Mouse (Mus musculus): ENCODE results near the gene Traip.

Gene Traip

DNA sequence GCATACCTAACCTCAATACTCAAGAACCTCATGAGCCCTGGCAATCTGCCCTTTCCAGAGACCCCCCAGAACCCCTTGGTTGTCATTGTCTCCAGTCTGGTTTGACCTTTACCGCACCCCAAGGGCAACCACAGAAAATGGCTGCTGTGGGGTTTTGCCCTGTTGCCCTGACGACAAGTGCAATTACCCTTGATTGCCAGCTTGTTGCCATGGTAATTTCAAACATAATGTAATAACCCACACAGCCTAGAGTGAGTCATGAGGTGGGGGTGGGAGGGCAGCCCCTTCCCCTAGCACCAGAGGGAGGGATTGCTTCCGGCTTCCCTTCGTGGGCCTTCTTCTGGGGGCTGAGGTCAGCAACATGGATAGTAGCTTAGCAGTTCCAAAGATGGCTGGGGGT is 17.7 kb upstream of the Traip start:
- in situ Hi-C loops (cut with MboI; ENCODE audit: low sequenced_read_pairs) = no loop called here

- in situ Hi-C loops (cut with MboI; ENCODE audit: low sequenced_read_pairs) = no loop called here
Measured at GRCm38 (mm10) chr9:107934146-107934545, 15.8 kb upstream of the Traip start.

DNA sequence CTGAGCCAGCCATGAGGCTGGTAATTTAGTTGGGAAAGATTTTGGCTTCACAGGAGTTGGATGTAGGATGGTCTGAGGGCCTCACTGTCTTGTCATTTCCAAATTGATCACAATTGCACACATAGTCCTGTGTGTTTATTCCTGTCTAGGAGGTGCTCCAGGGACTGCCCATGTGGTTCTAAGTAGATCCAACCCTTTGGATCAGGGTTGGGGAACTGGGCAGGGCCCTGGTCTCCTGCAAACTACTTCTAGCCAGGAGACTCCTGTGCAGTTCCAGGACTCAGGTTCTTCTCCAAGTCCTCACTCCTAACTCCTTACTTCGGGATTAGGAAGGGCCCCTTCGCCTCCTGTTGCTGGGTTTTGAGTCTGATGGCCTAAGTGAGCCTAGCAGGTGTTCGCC is 14.6 kb upstream of the Traip start, which contains the start of gene Camkv:
Gene Camkv (plus strand): TSS at position 301 of the 400 bp plus-strand sequence.
- in situ Hi-C loops (cut with MboI; ENCODE audit: low sequenced_read_pairs) = no loop called here

DNA sequence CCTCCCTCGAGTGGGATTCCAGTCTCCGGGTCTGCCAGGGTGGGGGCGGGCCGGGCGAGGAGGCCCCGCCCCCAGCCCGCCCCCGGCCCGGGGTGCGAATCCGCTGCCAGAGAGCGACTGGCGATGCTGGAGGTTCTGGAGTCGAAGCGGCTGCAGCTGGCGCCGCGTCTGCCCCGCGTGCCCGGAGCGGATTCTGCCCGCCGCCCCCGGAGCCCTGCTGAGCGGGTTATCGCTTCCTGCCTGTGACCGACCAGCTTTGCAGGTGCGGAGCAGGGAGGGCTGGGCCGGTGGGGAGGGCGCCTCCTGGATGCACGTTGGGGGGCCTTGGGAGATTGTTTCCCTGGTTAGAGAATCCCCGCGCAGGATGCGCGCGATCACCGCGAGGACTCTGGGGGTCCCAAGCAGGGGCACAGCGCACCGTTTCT is 14.1 kb upstream of the Traip start:
- in situ Hi-C loops (cut with MboI; ENCODE audit: low sequenced_read_pairs) = no loop called here

GRCm38 (mm10) chr9:107936215-107936822 is 13.6 kb upstream of the Traip start:
- in situ Hi-C loops (cut with MboI; ENCODE audit: low sequenced_read_pairs) = no loop called here

DNA sequence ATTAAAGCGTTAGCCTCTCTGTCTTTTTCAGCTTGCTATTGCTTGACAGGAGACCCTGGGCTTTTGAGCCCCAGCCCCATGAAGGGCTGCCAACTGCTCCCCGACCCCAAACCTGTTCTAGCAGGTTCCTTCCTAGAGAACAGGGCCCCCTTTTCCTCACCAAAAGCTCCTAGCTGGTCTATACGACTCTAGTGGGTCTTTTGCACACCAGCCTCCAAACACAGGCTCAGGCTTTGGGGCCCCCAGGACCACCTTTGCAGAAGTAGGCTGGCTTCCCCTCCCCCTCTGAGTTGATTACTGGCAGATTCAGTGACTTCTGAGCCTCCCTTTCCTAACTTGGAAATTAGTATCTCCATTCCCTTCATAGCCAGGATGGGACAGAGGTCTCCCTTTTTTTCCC is 13.1 kb upstream of the Traip start:
- in situ Hi-C loops (cut with MboI; ENCODE audit: low sequenced_read_pairs) = no loop called here

DNA sequence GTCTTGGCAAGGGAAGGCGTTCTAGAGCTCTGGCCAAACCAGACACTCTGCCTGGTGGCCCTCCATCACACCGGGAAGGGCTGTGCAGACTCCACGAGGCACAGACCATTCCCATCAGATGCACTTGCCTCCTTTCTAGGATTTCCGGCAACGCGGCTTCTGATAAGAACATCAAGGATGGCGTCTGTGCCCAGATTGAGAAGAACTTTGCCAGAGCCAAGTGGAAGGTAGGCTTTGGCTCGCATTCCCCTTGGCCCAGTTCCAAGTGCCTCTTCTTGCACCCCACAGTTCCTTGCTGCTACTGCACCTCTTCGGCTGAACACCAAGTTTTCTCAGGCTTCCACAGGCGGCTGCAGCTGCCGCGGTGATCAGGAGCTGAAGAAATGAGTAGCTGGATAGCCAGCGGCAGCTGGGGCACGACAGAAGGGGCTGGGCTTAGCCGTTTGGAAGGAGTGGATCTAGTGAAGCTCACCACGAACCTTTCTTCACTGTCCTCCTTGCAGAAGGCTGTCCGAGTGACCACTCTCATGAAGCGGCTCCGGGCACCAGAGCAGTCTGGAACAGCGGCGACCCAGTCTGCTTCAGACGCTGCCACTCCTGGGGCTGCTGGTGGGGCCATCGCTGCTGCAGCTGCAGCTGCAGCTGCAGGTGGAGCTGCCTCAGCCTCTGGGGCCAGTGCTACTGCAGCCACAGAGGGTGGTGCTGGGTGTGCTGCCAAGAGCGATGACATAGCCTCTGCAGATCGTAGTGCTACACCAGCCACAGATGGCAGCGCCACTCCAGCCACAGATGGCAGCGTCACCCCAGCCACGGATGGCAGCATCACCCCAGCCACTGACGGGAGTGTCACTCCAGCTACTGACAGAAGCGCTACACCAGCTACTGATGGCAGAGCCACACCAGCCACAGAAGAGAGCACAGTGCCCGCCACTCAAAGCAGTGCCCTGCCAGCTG is 2.4 kb upstream of the Traip start:
- in situ Hi-C loops (cut with MboI; ENCODE audit: low sequenced_read_pairs) = no loop called here

DNA sequence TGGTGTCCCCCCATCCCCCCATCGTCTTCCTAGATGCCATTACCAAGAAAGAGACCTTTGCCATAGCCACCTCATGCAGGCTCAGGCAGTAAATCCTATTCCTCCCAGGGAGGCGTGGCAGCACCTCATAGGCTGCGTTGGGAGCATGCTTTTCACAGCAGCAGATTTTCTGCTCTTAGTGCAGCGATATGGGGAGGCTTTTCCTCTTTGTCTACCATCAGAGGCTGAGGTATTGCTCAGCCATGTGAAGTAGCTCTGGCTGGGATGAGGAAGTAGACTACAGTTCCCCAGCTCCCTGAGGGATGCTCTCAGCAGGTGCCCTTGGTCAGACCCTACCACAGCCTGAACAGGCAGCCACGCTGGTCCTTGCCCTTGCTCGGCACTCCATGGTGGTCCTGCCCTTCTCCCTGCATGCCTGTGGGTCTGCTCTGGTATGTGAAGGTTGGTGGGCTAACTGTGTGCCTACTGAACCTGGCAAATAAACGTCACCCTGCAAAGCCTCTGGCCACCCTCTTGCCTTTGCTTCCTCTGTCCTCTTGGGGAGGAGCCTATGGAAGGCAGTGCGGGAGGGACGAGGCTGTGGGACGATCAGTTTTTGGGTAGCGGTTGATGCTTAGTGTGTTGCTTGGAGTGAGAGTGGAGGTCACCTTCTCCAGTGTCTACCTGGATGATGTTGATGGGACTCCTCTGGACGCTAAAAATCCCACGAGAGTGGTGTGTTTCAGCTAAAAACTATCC is 583 bp upstream of the Traip start:
- in situ Hi-C loops (cut with MboI; ENCODE audit: low sequenced_read_pairs) = no loop called here

- in situ Hi-C loops (cut with MboI; ENCODE audit: low sequenced_read_pairs) = no loop called here
Measured at GRCm38 (mm10) chr9:107950460-107951355, 772 bp downstream of the Traip start.

GRCm38 (mm10) chr9:107955613-107956289 is 5.8 kb downstream of the Traip start:
- in situ Hi-C loops (cut with MboI; ENCODE audit: low sequenced_read_pairs) = no loop called here

DNA sequence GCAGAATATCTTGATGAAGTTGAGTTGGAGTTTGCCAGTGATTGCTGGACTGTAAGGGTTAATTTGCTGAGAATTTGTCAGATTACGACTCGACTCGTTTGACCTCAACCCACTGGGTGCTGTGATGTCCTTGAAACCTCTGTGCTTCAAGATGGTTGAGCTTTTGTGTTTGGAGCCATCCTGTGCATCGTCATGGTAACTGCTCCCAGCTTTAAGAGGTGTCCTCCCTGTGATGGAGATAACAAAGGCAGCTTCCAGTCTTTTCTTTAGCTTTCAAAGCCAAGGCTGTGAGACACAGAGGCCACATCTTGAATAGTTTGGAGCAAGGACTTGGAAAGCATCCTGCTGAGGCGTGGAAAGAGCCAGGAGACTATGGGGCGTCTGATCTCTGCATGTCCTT is 7.2 kb downstream of the Traip start:
- in situ Hi-C loops (cut with MboI; ENCODE audit: low sequenced_read_pairs) = no loop called here

- in situ Hi-C loops (cut with MboI; ENCODE audit: low sequenced_read_pairs) = no loop called here
Measured at GRCm38 (mm10) chr9:107959896-107960295, 10.0 kb downstream of the Traip start.

DNA sequence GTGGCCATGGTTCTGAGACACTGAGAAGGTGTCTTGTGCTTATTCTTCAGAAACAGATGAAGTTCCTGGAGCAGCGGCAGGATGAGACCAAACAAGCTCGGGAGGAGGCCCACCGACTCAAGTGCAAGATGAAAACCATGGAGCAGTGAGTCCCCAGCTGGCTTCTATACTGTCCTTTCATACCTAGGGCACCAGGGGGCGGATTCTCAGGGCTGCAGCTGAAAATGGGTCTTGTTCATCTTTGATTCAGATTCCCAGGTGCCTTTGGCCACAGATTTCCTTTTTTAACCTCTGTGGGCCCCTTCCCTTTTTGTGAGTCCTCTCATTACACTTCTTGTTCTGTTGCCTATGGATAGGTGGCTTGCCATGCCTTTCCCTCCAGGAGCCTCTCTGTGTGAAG is 11.0 kb downstream of the Traip start:
- in situ Hi-C loops (cut with MboI; ENCODE audit: low sequenced_read_pairs) = no loop called here

DNA sequence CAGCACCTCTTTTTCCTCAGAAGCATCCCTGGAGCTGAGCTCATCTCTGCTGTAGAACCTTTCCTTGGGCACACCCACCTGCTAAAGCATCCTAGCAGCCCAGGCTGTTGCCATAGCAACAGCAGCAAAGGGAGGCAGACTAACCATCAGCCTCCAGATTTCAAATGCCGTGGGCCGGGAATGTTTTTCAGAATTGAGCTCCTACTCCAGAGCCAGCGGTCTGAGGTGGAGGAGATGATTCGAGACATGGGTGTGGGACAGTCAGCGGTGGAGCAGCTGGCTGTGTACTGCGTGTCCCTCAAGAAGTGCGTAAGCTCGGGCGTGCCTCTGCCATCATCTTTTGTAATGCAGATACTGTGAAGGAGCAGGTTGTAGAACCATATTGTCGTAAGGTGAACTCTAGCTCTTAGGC is 11.4 kb downstream of the Traip start:
- in situ Hi-C loops (cut with MboI; ENCODE audit: low sequenced_read_pairs) = no loop called here

DNA sequence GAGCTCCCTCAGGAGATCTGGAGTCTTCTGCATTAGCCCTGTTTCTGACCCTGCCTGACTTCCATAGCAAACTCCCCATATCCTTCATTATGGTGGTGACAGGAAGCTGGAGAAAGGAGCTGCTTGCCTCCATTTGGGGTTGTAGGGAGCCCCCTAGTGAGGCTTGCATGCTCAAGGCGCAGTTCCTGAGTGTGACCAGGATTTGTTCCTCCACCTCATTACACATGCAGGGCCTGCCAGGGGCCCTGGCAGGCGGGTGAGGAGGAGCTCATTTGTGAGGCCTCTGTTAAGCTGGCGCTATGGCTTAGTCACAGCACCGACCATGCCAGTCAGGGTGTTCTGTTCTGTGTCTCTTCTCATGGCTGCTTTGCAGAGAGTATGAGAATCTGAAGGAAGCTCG is 11.9 kb downstream of the Traip start:
- in situ Hi-C loops (cut with MboI; ENCODE audit: low sequenced_read_pairs) = no loop called here

DNA sequence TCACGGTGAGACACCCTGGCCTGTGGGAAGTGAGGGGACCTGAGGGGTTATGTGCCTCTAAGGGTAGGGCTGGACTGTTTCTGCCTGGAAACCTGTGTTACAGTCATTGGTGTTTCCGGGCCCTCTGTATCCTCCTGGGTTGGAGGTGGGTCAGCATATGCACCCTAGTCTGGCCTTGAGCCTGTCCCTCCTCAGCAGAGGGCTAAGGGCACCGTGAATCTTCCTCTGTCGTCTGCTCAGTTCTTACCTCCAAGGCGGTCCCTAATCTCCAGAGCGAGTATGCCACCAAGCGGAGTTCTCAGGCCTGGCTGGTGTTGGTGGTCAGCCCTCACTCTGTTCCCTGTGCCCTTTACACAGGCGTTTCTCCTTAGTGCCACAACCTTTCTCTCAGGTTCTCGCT is 13.0 kb downstream of the Traip start:
- in situ Hi-C loops (cut with MboI; ENCODE audit: low sequenced_read_pairs) = no loop called here

GRCm38 (mm10) chr9:107963700-107964099 is 13.8 kb downstream of the Traip start:
- in situ Hi-C loops (cut with MboI; ENCODE audit: low sequenced_read_pairs) = no loop called here

DNA sequence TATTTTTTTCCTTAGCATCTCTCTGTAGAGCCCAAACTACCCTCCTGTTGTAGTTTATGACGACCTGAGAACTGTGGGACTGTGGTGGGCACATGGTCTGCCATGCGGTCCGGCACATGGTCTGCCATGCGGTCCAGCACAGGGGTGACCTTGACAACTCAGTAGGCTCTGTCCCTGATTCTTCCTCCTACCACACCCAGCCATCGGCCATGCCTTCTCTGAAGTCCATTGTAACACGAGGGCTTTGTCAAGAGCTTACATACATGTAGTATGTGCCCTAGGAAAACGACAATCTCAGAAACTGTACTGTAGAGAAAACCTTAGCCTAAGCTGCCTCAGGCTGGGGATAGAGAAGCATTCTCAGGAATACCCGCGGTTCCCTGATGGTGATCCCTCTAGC is 14.7 kb downstream of the Traip start:
- in situ Hi-C loops (cut with MboI; ENCODE audit: low sequenced_read_pairs) = no loop called here

- in situ Hi-C loops (cut with MboI; ENCODE audit: low sequenced_read_pairs) = no loop called here
Measured at GRCm38 (mm10) chr9:107966676-107967075, 16.7 kb downstream of the Traip start.

DNA sequence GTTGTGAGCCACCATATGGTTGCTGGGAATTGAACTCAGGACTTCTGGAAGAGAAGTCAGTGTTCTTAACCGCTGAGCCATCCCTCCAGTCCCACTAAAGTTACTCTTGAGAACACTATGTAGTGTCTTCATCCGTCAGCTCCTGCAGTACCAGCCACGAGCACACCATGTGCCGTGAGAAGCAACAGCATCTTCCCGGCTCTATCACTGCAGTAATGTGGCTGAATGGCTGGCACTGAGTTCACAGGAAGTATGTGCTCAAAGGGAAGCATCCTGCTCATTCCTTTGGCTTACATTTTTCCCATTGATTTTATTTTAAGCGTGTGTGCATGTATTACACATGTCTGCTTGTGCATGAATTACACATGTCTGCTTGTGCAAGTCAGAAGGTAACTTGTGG is 17.5 kb downstream of the Traip start:
- in situ Hi-C loops (cut with MboI; ENCODE audit: low sequenced_read_pairs) = no loop called here
